Mouse (Mus musculus) activated CD4-positive, CD25-positive, alpha-beta regulatory T cell, adult 4 months (primary cell): ENCODE results near the gene Nek5. TPM values are rescaled to one million over a fixed set of nuclear protein-coding genes. Genes with fewer than 3 reads are reported as not detected.

Source experiments
- ATAC-seq: one replicate; pipeline ENCODE4 v1.8.0; 2017
- polyA plus RNA-seq, 2 experiments: library from polyadenylated mRNA; unstranded; fragments of 100-300 nt; shearing (Covaris generic); gene quantifications; one replicate each; pipeline ENCODE4 v1.2.1; 2017

The Nek5 gene
- polyA plus RNA-seq, 2 experiments from 2014 or later, result 0.22 TPM; not detected in 1

DNA sequence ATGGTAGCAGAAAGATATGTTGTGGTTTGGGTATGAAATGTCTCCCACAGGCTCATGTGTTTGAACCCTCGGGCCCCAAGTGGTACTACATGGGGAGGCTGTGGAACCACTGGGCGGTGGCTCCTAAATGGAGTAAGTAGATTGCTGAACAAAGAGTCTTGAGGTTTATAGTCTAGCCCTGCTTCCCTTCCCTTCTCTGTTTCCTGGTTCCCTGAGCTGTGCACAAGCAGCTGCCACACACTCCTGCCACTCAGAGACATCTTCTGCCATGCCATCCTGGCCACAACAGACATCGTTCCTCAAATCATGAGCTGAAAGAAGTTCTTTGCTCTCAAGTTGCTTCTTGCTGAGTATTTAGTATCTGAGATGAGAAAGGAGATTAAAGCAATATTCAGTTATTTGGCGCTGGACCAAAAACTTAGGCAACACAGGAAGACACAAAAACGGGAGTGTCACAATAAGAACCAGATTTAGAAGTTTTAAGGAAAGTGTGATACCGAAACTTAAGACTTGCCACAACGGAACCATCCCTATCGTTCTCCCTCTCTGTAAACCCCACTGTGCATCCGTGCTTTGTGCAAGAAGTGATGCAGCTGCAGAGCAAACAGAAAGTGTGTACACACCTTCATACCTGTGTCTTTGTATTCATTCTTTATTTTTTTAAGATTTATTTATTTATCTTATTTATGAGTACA lies 45.4 kb downstream of the Nek5 start:
- ATAC-seq, result no peak

DNA sequence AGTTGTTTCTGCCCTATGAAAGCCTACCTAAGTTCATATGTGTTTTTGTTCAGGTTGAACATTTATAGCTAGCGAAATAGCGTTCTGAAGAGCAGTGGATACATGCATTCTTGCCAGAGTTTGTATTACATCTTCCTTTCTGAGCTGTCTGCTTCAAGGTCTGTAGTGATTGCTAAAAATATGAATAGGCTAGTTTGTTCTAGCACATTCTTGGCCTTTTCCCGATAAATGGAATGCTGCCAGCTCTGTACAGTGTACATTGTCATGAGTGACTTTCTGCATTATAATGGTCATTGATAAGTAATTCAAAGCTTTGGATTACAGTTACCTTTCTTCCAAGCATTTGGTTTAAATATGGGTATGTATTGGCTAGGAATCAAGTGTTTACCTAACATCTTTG lies 63.7 kb downstream of the Nek5 start:
- no peak for ATAC-seq

DNA sequence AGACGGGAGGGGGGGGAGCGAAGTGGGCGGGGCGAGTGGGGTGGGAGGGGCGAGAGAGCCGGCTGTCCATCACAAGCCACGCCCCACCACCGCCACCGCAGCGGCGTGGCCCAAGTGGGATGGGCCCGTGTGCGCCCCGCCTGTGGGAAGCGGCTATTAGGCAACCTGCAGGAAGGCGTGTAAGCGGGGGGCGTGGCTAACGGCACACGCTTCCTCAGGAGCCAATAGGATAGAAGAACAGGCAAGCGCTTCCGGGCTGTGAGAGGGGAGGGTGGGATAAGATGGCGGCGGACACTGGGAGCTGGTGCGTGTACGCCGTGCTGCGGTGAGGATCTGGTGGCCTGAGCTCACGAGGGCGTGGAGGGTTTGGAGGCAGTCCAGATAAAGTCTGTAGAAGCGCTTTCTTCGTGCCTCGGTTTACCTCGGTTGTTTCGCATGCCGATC lies 64.4 kb downstream of the Nek5 start, which contains the start of gene Alg11:
Gene Alg11 (plus strand): TSS at position 276 of the 444 bp plus-strand sequence.
- peak; percentile 99 for ATAC-seq

DNA sequence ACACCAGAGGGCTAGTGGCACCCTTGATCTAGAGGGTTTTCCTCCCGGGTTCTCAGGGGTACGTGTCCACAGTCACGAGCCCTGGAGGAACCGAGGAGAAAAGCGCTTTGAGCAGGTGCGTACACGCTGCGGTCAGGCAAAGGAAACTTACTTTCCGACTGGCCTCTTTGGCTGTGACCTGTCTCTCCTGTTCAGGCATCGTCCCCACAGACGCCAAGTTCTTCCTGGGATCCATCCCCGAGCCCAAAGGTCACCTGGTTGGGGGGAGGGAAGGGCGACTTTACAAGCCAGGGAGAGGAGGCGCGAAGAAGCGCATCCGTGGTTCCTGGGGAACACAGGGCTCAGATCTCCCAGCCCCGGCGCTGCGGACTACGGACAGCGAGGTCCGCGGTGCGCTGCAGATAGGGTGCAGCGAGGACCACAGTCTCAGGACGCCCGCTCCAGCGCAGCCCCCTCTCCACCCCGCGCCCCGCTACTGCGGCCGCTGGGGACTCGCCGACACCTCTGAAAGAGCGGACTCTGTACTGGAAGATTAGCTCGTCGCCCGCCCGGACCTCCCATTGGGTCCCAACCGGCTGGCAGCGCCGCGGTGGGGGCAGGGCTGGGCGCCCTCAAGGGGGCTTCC lies 64.9 kb downstream of the Nek5 start, which contains the start of gene Atp7b:
Gene Atp7b (minus strand): TSS at position 485 of the 625 bp plus-strand sequence.
- peak; percentile 26 for ATAC-seq

DNA sequence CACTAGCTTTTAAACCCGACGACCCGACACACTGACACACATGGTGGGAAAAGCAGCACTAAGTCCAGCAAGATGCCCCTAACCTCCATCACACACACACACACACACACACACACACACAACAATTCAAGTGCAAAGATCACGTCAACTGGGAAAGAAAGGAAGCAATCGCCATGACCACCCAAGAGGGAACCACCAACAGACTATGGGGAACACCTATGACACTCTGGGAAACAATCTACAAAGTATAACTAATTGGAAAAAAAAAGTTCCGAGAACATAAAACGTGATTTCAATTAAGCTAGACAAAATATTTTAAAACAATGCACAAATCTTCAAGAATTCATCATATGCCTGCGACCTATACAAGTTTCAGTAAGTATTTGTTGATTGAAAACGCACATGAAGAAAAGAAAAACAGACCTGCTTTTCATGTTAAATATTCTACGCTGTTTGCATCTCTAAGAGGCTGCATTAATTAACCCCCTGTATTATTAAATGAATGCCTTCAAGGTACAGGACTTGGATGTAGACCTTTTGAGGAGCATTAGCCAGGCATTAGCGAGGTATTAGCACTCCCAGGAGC lies 65.6 kb downstream of the Nek5 start:
- ATAC-seq, result no peak

DNA sequence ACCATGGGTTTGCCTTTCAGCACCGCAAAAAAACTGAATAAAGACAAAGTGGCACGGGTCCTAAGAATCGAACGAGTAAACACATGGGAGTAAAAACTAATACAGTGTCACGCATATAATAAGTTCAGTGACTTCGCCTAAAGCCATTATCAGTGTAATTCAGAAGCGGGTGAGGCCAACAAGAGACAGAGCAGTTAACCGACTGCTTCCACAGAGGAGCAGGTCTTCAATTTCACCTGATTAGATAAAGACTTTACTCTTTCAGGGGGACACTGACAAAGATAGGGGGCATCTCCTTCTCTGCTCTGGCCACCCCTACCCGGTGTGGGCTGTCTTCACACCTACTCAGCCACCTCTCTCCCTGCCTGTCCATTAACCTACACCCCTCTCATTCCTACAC lies 66.5 kb downstream of the Nek5 start:
- no peak for ATAC-seq

DNA sequence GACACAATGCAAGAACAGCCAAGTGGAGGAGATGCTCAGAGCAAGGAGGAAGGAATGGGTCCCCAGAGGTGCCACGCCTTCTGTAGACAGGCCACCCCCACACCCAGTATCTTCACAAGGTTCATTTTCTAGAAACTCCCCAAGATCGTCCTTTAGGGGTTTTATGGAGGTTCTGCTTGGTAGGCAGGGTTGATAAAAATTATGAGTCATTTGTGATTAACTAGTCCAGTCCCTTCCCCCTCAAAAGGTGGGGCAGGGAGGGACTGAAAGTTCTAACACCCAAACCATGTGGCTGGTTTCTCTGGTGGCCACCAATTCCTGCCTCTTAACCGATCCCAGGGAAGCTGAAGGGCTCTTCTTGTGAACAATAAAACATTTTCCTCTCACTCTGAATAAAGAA lies 68.0 kb downstream of the Nek5 start:
- no peak for ATAC-seq

DNA sequence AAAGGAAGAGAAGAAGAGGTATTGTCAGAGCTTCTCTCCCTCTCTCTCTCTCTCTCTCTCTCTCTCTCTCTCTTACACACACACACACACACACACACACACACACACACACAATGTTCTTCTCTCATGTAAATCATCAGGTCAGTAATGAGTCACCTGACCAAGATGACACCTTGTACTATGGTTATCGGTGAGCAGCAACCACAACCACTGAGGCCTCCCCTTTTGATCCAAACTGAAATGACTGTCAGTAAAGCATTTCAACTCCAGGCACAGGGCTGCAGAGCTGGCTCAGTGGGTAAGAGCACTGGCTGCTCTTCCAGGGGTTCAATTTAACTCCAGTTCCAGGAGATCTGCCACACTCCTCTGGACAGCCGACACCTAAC lies 69.4 kb downstream of the Nek5 start:
- no peak for ATAC-seq

DNA sequence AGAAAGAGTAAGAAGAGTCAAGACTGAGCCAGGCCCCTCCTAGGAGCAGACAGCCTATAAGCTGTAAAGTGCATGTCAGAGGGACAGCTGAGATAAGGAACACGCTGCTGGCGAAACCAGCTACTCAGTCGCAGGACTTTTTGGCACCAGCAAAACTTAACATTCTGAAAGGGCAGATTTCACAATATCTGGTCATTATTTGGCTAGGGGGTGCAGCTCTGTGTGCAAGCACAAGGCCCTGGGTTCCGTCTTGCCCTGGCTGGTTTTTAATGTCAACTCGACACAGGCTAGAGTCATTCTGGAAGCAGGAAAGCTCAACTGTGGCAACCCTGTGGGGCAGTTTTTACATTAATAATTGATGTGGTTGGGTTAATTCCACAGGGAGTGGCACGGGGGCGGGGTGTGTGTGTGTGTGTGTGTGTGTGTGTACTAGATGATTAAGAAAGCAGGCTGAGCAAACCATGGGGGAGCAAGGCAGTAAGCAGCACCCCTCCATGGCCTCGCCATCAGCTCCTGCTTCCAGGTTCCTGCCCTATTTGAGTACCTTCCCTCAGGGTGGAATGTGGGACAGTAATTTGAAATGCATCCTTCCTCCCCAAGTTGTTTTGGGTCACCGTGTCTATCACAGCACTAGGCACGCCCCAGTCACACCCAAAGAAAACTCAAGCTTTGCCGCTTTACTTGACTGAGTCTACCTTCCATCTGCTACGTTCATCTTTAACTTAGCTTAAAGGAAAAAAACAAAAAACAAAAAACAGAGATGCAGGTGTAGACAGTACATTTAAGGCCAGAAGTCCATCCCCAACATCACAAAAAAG lies 70.0 kb downstream of the Nek5 start:
- no peak for ATAC-seq

DNA sequence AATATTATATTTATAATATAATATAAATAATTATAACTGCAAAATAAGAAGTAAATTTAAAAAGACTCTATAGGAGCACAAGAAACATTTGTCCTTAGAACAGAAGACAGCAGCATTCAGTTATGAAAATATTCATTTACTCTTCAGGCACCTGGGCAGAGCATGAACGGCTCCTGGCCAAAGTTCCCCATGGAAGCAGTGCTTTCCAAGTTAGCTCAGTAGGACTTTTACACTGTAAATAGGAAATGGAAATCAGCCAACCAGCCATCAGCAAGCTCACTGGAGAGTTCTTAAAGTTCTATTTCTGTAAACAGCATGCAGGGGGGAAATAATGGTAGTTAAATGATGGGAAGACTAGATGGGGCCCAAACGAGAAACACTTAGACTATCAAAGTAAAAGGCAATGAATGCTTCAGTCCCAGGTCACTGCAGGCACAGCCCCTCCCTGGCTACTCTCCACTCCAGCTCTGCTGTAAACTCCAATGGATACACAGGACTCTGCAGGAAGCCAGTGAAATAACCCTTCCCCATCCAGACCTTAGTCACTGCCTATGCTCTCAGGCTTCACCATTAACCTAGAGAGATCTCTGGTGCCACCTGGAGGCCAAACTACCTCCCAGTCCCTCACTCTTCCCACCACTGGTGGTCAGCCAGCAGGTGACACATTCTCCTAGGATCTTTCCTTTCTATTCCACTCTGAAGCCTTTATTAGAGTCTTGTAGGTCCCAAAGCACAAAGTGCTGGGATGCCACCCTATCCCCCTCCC lies 77.0 kb downstream of the Nek5 start:
- ATAC-seq, result no peak

DNA sequence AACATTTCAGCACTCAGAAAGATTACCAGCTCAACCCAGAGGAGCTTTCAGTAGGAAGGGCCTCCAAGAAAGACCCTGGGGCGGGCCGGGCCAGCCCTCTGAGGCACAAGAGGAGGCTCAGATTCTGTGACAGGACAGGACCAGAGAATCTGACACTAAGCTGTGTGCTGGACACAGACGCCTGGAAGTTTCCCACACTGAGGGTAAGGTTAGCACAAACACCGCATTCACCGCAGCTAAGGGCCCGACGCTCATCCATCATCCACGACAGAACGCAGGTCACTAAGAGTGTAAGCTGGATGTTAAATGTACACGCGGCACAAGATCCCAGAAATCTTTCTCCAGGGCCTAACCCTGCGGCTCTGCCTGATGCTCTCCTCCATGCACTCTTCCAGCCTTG lies 81.1 kb downstream of the Nek5 start:
- ATAC-seq, result no peak

DNA sequence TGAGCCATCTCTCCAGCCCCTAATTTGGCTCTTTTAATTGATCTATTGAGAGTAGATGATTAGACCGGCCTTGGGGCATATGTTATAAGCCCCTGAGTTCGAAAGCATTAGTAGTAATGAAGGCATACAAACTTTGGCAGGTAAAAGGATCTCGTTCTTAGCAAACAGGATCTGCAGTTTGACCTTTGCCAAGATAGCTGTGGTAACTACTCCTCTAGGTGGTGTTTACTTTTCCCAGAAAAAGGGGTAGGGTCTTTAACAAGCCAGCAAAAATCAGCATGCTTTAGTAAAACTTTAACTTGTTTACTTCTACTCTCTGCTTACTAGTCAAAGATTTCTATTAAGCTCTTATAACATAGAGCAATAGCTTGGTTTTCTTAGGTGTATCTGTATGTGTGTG lies 82.3 kb downstream of the Nek5 start:
- no peak for ATAC-seq

DNA sequence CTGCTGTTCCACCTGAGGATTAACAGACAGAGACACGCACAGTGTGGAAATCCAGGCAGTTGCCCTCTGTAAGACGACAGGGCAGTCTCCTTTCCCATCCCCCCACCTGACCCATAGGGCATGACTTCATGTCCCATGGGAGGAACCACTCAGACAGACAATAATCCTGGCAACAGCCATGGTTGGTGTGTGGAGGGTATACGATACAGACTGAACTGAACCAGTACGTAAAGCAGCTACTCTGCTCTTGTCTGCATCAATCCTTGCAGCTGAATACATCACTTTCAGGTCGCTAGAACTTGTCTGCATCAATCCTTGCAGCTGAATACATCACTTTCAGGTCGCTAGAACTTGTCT lies 84.7 kb downstream of the Nek5 start:
- no peak for ATAC-seq

DNA sequence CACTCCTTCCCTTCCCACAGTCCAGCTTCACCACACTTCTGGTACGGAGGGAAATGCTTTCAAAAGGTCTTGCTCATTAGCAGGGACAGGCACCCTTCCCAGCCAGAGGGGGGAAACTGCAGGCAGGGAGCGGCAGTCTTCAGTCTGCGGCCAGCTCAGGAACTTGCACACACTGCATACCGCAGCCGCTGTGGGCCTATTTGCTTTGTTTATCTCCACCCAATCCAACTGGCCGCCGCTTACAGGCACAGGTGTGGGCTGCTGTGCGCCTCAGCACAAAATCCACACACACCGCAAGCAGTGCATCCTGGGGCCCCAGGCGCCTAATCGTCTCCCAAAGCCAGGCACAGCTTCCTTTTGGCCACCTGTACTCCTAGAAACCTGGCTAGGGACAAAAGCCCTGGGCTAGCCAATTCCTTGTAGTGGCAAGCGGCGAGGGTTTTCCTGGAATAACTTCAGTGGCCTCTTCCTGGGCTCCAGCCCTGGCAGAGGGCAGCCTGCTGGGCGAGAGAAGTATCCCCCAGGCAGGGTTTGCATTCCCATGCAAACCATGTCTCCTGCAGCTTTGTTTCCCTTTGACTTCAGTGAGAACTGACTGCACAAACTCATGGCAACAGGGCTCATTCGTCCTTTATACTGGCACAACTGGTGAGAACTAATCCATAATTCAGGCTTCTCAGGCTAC lies 85.2 kb downstream of the Nek5 start:
- ATAC-seq, result no peak

DNA sequence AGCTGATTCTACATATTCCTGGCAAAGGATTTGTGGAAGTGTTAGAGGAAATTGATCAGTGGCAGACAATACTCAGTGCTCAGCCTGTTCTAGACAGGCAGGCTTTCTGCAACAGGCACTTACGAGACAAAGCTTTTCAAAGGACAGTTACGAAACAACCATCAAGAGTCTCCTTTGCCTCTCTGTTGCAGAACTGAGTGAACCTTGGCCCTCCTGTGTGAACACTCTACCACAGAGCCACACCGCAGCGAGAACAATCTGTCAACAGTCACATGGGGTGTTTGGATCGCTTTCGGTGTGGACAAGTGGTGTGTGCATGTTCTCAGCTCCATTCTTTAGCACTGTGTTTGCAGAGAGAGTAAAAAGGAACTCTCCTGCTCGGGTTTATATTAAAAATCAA lies 87.8 kb downstream of the Nek5 start:
- ATAC-seq, result no peak

DNA sequence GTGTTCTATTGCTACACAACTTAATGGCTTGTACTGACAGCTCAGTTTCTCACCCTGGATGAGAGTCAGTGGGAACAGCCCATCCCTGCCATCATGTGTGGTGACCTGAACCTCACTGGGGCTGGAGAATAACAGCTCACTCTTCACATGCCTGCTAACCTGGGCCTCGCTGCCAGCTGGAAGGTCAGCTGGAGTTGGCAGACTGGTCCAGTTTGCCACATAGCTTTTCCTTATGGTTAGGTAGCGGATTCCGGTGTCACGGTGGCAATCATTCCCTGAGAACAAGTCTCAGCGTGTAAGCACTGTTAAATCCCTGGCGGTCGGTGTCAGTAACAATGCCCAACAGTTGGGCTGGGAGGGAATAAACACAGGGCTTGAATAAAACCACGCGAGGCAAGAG lies 88.7 kb downstream of the Nek5 start:
- ATAC-seq, result no peak

DNA sequence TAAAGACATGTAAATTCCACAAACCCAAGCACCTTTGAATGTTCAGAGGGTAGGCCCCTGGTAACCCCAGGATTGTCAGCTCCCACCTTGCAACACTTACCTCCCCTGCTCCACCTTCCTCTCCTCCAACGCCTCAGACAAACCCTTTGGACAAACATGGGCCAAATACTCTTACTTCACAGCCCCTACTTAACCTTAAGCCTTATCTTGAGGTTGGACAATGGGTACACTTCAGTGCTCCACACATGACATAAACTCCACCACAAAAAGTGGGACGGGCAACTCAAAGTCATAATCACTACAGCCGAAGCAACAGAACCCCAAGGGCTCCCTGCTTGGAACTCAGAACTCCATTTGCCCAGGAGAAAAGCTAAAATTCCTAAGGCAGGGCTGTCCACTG lies 93.9 kb downstream of the Nek5 start:
- ATAC-seq, result no peak

DNA sequence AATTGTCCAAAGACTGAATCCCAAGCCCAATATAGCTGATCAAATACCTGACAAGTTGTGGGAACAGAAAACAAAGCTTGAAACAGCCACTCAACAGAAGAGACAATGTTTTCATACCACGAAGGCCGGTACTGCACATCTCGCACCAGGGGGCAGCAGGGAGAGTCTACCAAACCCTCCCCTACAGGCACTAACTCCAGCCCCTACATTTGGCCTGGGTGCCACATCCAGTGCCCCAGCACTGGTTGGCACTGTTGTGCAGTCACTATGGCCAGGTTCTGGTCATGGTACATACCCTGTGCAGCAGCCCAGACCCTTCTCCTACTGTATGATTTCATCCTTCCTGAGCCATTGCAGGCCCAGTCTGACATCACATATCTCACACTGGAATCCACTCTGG lies 95.9 kb downstream of the Nek5 start:
- ATAC-seq, result no peak

DNA sequence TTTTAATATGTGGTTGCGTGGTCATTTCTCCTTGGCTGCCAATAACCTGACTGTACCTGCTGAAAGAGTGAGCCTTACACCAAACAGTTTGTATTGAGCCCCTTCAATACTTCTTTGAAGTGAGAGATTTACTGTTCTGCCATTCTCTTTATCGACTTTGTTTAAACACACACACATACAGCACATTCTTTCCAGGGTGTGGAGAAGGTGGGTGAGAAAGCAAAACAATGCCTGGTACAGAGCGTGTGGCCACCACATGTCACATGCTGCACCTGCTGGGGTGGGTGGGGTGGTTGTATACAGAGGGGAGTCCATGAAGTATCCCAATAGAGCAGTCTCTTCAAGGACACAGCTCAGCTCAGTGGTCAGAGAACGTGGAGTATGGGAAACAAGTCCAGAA lies 99.6 kb downstream of the Nek5 start:
- ATAC-seq, result no peak
